Mouse (Mus musculus) erythroblast, adult 5-6 weeks (primary cell): ENCODE measurements around the gene Srl. TPM values are rescaled to one million over a fixed set of nuclear protein-coding genes. Genes with fewer than 3 reads are reported as not detected.
A peak's percentile ranks its signal among the peaks of the same experiment; 100 is the strongest.
"Not testable (repeated sequence)": the region's sequence is repeated elsewhere in the genome, so short reads cannot be mapped to it uniquely, and the experiment has no call there.

Experiments used
- ATAC-seq: replicated peaks from 2 replicates; pipeline ENCODE4 v1.8.0; 2016; ENCODE audit warnings: moderate number of reproducible peaks, mild to moderate bottlenecking, moderate TSS enrichment, inconsistent platforms; ENCODE audit not compliant: poor library complexity, low FRiP score, severe bottlenecking
- total RNA-seq, 2 experiments: library from RNA; stranded (forward) in 1 of 2; stranded (reverse) in 1 of 2; fragments of 150-400 nt in 1 of 2; fragments of 200-764, 138-1000 nt in 1 of 2; gene quantifications; 2 replicates each; pipeline versions ENCODE4 v1.2.3 to v1.2.4; 2015 to 2017; ENCODE audit warnings: low replicate concordance in 2 of 2

Gene Srl
- total RNA-seq, 2 experiments from 2014 or later = 1.3 TPM

DNA sequence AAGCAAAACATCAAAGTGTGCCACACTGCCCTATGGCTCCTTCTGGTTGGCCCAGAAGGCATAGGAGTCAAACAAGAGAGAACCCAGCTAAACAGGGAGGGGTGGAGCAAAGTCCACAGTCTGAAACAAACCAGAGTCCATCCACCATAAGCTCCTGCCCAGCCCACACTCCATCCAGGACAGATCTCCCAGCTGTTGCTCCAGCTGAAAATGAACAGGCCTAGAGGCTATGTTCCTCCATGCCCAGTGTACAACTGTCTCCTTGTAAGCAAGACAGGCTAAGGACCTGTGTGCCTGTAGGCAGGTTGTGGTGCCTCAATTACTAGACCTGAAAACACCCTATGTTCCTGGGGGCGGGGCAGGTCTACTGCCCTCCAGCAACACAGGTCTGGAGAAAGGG is 15.5 kb upstream of the Srl start:
- ATAC-seq = no peak

DNA sequence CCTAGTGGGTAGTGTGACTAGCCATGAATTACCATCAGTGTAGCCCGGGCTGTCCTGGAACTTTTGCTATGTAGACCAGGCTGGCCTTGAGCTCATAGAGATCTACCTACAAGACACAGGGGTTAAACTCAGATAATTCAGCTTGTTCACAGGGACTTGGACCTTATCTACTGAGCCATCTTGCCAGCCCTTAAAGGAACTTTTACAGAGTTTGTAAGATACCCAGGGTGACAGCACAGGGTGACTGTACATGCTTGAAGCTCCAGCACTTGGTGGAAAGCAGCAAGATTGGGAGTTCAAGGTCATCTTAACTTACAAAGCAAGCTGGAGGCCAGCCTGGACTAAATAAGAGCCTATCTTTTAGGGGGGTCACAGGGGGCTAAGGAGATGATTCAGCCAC is 13.9 kb upstream of the Srl start:
- ATAC-seq = no peak

DNA sequence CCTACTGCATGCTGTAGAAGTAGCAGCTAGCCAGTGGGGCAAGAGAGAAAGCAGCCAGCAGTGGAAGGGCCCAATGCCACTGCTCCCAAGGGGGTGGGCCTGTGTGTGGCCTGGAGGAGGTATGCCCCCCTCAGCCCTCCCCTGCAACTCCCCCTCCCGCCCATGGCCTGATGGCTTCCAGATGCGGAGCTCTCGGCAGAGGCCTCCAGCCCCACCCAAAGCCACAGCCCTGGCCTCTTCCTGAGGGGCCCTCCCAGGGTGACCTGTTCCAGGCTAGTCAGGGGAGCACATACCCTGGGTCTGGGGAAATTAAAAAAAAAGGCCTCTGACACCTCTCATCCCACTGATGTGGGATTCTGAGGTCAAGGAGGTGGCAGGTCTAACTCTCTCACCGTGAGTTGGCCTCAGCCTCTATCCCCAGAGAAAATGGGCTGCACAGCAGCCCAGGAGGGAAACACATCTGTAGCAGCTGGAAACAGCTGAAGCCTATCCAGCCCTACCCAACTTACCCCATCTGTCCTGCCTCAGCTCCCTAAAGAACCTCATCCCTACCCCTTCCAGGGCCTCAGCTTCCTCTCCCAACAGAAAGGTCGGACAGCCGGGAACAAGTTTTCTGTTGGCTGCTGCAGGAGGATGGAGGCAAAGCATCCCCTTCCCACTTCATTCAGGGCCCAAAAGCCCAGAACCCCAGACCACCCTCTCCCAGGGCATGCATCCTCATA is 11.4 kb upstream of the Srl start:
- ATAC-seq = no peak

DNA sequence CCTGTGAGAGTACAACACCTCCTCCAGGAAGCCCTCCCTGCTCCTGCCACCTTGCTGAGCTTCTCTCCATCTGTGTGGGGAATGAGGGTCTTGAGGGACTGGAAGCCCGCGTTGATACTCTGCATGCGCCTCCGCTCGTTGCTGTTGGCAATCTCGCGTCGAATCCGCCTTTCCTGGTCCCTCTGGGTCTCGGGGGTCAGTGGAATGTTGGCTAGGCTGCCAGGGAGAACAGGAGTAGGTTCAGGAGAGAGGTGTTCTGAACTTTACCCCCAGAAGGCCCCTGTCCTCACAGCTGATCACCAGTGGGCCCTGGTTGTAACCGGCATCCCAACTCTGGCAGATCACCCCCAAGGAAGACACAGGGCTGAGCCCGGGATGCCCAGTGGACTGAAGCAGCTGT is 10.3 kb upstream of the Srl start:
- no peak for ATAC-seq

DNA sequence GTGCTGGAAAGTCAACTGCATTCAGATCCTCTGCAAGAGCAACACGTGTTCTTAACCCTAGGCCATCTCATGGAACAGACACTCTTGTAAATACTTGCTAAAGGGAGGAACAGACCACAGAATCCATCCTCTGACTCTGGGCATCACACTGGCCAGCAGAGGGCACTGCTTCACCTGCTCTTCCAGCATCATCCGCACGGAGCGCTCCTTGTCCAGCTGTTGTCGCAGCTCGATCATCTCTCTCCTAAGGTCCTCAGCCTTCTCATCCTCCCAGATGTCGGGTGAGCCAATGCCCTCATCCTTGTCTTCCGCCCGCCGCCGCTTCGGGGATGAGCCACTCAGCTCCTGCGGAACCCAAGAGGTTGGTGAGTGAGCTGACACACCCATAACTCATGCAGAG is 9.4 kb upstream of the Srl start:
- ATAC-seq = peak; percentile 69

DNA sequence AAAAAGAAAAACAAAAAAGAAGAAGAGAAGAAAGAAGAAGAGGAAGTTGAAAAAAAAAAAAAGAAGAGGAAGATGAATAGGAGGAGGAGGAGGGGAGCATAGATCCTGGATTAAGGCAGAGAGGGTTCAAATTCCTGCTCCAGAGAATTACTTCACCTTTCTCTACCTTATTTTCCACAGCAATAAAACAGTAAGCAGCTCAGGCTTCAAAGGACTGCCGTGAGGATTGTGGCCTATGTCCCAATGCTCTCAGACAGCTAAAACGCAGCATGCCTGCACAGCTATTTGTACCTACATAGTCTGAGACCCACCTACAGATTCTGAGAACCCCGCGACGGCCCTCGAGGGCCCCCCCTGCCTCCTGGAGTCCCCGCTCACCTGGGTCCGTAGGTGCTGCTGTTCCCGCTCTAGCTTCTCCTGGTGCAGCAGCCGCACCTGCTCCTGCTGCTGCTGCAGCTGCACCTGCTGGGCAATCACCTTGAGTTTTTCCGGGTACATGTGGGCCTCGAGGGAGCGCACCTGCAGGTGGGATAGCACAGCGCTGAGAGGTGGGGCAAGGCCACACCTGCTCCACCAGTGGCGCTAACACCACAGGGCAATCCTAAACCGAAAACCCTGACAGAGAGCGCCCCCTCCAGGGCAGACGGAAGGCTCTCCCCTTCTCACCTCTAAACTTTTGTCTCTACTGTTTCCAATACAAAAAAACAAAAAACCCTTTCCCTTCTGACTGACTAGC is 7.5 kb upstream of the Srl start:
- ATAC-seq = no peak

DNA sequence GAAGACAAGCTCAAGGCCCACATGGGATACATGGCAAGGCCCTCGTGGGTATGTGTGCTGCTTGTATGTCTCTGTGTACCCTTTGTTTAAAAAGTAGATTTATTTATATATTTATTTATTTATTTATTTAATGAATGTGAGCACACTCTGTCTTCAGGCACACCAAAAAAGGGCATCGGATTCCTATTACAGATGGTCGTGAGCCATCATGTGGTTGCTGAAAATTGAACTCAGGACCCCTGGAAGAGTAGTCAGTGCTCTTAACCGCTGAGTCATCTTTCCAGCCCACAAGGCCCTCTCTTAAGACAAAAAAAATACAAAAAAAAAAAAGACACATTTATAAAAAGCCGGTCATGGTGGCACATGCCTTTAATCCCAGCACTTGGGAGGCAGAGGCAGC is 6.0 kb upstream of the Srl start:
- ATAC-seq = no peak

DNA sequence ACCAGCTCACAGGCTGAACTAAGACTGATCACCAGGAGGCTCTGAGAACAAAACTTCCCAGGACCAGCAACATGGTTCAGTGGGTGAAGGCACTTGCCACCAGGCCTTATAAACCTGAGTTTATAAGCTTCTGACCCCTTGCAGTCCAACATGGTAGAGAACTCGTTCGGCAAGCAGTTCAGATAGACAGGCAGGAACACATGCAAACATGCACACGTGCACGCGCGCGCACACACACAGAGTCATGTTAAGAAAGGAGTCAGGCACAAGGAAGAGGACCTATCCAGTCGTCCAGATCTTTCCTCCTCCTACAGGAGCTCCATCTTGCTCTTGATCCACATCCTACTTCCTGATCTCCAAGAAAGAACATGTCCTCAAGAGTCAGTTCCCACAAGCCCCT is 5.2 kb upstream of the Srl start:
- ATAC-seq = no peak

DNA sequence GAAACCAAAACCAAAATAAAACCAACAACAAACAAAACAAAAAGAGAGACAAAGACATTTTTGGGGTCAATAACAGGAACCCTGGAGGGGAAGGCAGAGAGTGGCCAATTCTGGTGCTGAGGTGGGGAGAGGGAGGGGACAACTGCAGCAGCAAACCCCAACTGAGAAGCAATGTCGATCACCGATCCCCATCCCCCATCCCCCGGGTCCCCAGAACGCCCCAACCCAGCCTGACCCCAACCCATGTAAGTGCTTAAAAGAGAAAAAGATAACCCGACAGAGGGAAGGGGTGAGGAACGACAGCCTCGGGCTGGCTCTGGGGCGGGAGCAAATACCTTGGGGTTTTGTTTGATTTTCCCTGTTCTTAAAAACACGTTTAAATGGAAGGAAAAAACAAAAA is 3.2 kb upstream of the Srl start:
- no peak for ATAC-seq

DNA sequence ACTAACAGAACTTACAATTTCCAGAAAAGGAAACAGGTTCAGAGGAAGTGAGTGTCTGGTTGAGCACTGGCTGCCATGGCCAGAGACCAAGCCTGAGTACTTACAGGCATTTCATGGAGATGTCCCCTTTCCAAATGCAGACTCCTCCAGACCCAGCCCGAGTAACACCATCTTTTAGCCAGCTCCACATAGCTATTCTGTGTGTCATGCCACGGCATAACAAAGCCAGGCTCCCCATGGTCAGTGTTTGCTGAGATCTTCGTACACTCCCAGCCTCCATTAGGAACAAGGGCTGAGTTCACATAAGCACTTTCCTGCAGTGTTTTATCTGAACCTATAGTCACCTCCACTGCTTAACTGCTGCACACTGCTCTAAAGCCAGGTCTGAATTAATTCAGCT is 1.6 kb upstream of the Srl start:
- no peak for ATAC-seq

DNA sequence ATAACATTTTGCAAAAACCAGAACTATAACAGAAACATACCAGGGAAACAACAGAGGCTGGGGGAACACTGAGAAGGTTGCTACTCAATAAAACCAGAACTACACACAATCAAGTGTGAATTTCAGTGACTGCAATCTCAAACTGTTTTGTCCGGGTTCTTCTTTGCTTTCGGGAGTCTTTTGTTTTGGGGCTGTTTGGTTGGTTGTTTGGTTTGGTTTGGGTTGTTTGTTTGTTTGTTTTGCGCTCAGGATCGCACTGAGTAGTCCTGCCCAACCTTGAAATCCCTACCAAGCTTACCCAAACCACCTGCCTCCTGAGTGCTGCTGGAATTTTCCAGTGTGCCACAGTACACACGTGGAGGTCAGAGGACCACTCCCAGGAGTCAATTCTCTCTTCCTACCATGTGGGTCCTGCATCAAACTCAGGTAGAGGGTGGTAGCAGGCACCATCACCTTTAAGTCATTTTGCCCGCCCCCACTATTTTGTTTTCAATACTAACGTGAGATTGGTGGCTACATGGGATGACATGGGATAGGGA is 689 bp upstream of the Srl start:
- no peak for ATAC-seq

DNA sequence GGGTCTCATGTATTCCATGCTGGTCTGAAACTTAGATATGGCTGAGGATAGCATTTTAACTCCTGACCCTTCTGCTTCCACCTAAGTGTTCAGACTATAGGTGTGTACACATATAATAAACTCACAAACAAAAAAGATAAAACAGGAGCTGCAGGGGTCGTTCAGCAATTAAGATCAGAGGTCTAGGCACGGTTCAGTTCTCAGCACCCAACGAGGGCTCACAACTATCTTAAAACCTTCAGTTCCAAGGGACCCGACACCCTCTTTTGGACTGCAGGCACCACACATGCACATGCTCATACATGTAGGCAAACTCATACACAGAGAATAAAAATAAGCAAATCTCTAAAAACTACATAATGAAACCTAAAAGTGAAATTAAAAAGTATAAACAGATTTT is 583 bp downstream of the Srl start:
- ATAC-seq = no peak

DNA sequence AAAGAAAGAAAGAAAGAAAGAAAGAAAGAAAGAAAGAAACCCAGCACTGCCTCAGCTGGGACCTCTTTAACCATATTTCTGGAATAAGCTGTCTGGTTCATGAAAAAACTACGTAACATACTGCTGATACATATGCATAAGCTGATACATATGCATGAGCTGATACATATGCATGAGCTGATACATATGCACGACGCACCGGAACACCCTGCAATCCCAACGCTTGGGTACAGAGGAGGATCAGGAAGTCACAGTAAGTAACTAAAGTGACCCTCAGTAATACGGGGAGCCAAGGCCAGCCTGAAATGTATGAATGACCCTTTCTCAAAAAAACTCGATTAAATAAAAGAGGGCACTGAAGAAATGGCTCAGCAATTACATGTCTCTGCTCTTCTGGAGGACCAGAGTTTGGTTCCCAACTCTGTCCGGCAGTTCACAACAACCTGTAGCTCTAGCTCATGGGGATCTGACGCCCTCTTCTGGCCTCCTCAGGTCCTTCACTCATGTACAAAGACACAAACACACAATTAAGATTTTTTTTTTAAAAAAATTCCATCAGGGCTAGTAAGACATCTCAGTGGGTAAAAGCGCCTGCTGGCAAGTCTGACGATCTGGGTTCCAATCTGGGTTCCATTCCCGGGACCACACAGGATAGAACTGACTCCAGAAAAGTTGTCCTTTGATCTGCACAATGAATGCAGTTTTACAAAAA is 1.4 kb downstream of the Srl start:
- ATAC-seq = no peak

DNA sequence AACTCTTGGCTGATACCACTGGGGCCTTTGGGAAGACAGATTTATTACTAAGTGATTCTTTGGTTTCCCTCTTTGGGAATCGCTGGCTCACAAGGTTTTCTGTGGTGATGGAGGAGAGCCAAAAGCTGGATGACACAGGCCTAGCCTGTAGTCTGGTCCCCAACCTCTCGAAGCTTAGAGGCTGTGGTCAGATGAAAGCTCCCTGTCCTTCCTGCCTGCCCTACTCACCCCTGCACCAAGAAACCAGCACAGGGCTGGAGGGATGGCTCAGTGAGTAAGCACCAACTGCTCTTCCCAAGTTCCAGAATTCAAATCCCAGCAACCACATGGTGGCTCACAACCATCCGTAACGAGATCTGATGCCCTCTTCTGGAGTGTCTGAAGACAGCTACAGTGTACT is 2.1 kb downstream of the Srl start:
- ATAC-seq = no peak

DNA sequence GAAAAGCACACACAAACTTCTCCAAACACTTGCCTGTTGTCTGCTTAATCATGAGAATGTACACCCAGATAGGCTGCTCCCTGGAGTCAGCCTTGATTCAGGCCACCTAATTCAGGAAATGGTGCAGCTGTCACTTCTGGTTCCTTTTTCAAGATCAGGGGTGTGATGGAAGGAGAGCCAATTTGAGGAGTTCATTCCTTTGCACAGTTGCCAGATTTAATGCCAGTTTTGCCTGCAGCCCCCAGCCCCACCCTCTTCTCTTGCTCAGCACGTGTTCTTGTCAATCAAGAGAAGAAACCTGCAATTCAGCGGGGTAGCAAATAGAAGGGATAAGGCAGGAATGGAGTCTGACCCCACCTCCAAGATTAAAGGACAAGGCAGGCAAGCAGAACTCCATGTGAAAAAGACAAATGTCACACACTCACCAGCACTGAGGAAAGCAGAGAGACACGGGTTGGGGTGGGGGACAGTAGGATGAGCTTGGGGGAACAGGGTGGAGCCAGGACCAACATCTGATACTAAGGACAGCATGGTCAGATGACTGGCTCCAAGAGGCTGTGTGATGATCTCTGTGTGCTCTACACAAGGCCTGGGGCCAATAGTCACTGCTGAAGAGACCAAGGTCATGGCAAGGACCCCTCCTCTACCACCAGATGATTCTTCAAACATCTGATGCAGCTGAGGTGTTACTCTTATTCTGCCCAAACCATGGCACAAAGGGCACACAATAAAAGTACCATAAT is 3.8 kb downstream of the Srl start:
- no peak for ATAC-seq

DNA sequence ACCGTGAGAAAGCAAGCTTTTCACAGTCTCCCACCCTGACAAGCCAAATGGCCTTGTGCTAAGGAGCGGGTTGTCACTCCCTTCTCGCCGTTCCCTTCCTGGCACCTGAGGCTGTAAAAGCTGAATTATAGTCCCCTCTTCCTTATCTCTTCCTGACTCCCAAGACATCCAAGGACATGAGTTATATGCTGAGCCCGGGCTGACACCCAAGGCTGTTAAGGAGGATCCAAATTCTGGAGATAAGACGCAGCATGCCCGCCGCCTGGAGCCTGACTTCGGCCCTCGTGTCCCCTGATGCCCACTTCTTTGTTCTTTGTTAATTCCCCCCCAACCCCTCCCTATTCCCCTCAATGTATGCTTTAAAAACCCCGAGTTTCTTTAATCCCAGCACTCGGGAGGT is 14.2 kb downstream of the Srl start:
- not testable (repeated sequence) for ATAC-seq

DNA sequence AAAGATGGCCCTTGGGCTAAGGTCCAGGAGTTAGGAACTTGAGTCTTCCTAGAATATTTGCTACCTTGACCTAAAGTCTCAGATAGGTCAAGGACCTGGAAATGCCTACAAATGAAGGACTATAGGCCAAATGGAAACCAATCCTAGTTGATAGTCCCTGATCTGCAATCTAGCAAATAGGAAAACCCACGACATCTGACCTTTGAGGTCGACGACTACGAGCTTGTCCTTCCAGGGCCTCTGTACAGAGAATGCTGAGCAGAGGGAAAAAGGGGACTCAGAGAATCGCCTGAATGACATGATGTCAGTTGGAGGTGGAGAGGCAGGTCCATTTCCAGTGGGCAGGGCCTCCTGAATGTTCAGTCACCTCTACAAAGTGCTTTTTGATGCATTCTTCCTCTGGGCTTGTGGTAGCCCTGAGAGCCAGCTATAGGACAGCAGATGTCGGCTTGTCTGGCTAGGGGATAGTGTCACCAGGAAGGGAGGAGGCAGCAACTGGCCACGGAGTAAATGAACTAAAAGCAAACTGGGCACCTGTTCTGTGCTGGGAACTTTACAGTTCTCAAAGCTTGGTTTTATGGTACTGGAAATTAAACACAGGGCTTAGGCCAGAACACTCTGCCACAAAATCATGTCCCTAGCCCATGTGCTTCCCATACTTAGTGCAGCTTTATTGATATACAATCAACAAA is 18.2 kb downstream of the Srl start:
- no peak for ATAC-seq

DNA sequence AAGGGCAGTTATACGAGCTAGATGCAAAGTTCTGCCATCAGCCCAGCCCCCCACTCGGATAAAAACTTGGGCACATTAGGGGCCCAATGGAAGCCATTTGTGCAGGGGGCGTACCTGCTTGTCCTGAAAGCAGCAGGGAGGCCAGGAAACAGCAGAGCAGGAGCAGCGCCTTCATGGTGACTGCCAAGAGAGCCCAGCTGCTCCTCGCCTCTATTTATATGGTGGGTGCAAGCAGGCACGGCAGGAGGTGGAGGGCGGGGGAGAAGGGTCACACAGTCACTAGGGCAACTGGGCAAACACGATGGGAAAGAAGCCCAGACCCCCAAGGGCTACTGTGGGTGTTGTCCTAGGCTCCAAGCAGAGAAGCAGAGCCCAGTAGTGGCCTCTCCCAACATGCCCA is 18.7 kb downstream of the Srl start:
- ATAC-seq = no peak

DNA sequence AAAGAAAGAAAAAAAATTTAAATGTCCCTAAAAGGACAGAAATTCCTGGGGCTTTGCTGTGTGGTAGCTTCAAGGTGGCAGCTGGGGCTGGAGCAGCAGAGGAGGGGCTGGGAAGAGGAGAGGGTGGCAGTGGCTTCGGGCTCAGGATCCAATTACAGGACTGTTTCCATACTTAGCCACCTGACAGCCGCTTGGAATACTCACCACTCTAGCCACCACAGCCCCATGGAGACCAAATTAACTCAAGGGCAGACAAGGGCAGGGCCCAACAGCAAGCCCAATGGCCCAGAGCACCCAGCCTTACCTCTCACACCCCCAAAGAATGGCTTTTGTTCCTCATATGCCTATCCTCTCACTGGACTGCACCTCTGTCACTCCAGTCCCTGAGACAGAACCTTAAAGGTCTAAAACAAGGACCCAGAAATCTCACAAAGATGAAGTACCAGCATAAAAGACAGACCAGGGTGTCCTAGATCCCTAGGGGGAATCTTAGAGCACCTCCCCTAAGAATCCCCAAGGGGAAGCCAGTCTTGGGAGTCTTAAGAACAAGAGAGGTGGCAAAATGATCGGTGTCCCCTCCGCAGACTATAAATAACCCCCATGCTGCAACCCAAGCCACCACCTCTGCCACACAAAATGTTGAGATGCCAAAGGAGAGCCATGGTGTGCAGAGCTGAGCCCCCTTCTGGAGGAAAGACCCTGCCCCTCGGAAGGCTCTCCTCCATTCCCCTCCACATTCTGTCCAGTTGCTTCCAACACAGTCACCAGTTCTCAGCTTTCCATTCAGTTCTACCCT is 19.7 kb downstream of the Srl start:
- ATAC-seq = no peak
